Mouse (Mus musculus) kidney, postnatal 0 days (tissue): ENCODE measurements around the gene Ccdc144b. TPM values are rescaled to one million over a fixed set of nuclear protein-coding genes. Genes with fewer than 3 reads are reported as not detected.

ENCODE experiments used
- ATAC-seq: fragments of 200-750 bp; cut with Nextera tagmentation; replicated peaks from 2 replicates; pipeline ENCODE4 v1.8.0; 2017; ENCODE audit warnings: low read depth, moderate number of reproducible peaks, moderate TSS enrichment, moderate library complexity; ENCODE audit not compliant: low FRiP score
- DNase-seq: peaks from one replicate; pipeline ENCODE4 v3.0.0-alpha.2; 2016; ENCODE audit warnings: low spot score
- H3K27ac ChIP-seq: fragments of 300-500 bp; sonication (generic); 2 replicates; pipeline ENCODE4 v1.5.1; 2014; ENCODE audit warnings: mild to moderate bottlenecking
- H3K27me3 ChIP-seq: fragments of 300-500 bp; sonication (generic); 2 replicates; pipeline ENCODE4 v1.6.1; 2014; ENCODE audit warnings: low read length, mixed read lengths; ENCODE audit not compliant: insufficient read depth
- H3K36me3 ChIP-seq: fragments of 300-500 bp; sonication (generic); 2 replicates; pipeline ENCODE4 v1.6.1; 2014; ENCODE audit warnings: low read length, mixed read lengths; ENCODE audit not compliant: insufficient read depth
- H3K4me1 ChIP-seq: fragments of 300-500 bp; sonication (generic); replicated peaks from 2 replicates; pipeline ENCODE4 v1.6.1; 2014; ENCODE audit warnings: antibody characterized with exemption, low read length, mixed read lengths; ENCODE audit not compliant: insufficient read depth
- H3K4me2 ChIP-seq: fragments of 300-500 bp; sonication (generic); 2 replicates; pipeline ENCODE4 v1.6.1; 2014; ENCODE audit warnings: mild to moderate bottlenecking, low read length, moderate library complexity, mixed read lengths
- H3K4me3 ChIP-seq: fragments of 300-500 bp; sonication (generic); replicated peaks from 2 replicates; pipeline ENCODE4 v1.5.1; 2014; ENCODE audit warnings: low read depth, low read length
- H3K9ac ChIP-seq: fragments of 300-500 bp; sonication (generic); 2 replicates; pipeline ENCODE4 v1.6.1; 2014; ENCODE audit warnings: low read depth, low read length
- H3K9me3 ChIP-seq: fragments of 300-500 bp; sonication (generic); replicated peaks from 2 replicates; pipeline ENCODE4 v1.6.1; 2016; ENCODE audit warnings: low read length, inconsistent platforms, mixed read lengths
- CTCF ChIP-seq: IDR thresholded peaks from 2 replicates; pipeline ENCODE4 v1.5.1; 2016; ENCODE audit warnings: antibody characterized with exemption, low read depth, mild to moderate bottlenecking, moderate library complexity
- WGBS: fragments of 180-500 bp; shearing (Covaris S2); extraction: QIAGEN DNeasy Blood & Tissue Kit; methylation state at CpG from one replicate; pipeline ENCODE4 v1.1.7; 2014; 5-methylcytosine and 5-hydroxymethylcytosine counted together
- polyA plus RNA-seq: library from polyadenylated mRNA; unstranded; fragments of >200 nt; fragmentation: Nextera tagmentation; extraction: Ambion mirVana; gene quantifications from 2 replicates; pipeline ENCODE4 v1.2.1, GENCODE M21; 2015

Gene Ccdc144b
- polyA plus RNA-seq, 1 experiment from 2014 or later = not detected

DNA sequence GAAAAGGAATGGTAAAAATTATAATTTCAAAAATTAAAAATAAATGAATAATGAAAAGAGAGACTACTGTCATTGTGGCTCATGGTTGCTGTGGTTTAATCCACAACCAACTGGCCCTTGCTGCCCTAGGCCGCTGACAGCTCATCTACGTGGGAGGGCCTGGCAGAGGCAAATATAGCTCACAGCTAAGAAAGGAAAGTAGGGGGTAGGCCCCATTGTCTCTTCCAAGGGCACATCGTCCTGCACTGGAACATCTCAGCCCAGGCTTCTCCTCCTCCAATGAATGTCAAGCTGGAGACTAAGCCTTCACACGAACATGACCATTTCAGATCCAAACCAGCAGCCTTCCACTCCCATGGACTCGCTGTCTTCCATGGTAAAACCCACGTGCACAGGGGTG, 67.1 kb downstream of the Ccdc144b start:
- no peak overlapping the region for H3K4me3 ChIP-seq
- ATAC-seq (no peak), DNase-seq (no peak)
- H3K27ac ChIP-seq = no peak overlapping the region
- H3K9ac ChIP-seq = no peak overlapping the region
- H3K4me2 ChIP-seq = no peak overlapping the region
- no peaks in the 10 kb centered on the region for H3K27me3 ChIP-seq
- WGBS = 90% methylated on average over 6 of the region's 6 CpGs
- TF ChIP-seq CTCF = no peak
- H3K9me3 ChIP-seq = no peaks in the 10 kb centered on the region
- peaks cover 27% of the 10 kb centered on the region for H3K36me3 ChIP-seq
- H3K4me1 ChIP-seq = no peaks in the 10 kb centered on the region

DNA sequence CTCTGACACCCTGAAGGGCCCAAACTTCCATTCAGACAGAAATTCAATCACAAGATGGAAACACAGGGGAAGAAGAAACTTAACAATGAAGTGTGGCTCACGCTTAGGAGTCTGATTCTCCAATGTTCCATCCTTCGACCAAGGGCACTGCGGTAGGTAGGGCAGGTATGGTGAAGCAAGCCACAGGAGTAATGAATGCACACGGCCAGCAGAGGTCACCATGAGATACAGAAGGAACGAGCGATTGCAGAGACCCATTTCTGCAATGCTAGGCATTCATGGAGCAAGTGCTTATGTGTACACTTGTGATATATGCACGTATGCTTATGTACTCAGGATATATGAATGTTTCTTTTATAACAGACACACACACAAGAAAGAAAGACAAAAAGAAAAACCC, 79.8 kb downstream of the Ccdc144b start:
- ATAC-seq (no peak), DNase-seq (peak; percentile 61)
- 75% methylated on average over 7 of the region's 7 CpGs for WGBS
- Histone ChIP-seq H3K27ac (no peak overlapping the region), H3K4me1 (no peaks in the 10 kb centered on the region), H3K36me3 (peaks cover 11% of the 10 kb centered on the region), H3K27me3 (no peaks in the 10 kb centered on the region), H3K4me2 (no peak overlapping the region), H3K4me3 (no peak overlapping the region), H3K9ac (no peak overlapping the region), H3K9me3 (no peaks in the 10 kb centered on the region)
- TF ChIP-seq CTCF = peak; percentile 77

GRCm38 (mm10) chr3:35972985-35973384, 80.4 kb downstream of the Ccdc144b start:
- peak; percentile 75 for TF ChIP-seq CTCF
- H3K36me3 ChIP-seq = peaks cover 11% of the 10 kb centered on the region
- 0 out of 2 replicates have a peak, but pooled peaks have one; percentile 46 for ATAC-seq
- H3K9ac ChIP-seq = no peak overlapping the region
- H3K4me3 ChIP-seq = no peak overlapping the region
- no peaks in the 10 kb centered on the region for H3K4me1 ChIP-seq
- DNase-seq = peak; percentile 55
- H3K27ac ChIP-seq = no peak overlapping the region
- H3K4me2 ChIP-seq = no peak overlapping the region
- H3K9me3 ChIP-seq = no peaks in the 10 kb centered on the region
- no peaks in the 10 kb centered on the region for H3K27me3 ChIP-seq
- 77% methylated on average over 4 of the region's 4 CpGs for WGBS

- Histone ChIP-seq H3K9me3 (no peaks in the 10 kb centered on the region), H3K9ac (no peak overlapping the region), H3K27ac (no peak overlapping the region), H3K36me3 (peaks cover 19% of the 10 kb centered on the region), H3K4me2 (no peak overlapping the region), H3K27me3 (no peaks in the 10 kb centered on the region), H3K4me1 (no peaks in the 10 kb centered on the region), H3K4me3 (no peak overlapping the region)
- TF ChIP-seq CTCF = no peak
- ATAC-seq (no peak), DNase-seq (no peak)
- 95% methylated on average over 12 of the region's 12 CpGs for WGBS
These were observed 82.2 kb downstream of the Ccdc144b start for GRCm38 (mm10) chr3:35971149-35971548.

- Histone ChIP-seq H3K9ac (no peak overlapping the region), H3K4me2 (no peak overlapping the region), H3K27ac (no peak overlapping the region), H3K36me3 (peaks cover 18% of the 10 kb centered on the region; the same call in 1 of the 2 replicates), H3K9me3 (no peaks in the 10 kb centered on the region), H3K27me3 (no peaks in the 10 kb centered on the region), H3K4me1 (no peaks in the 10 kb centered on the region), H3K4me3 (no peak overlapping the region)
- DNase-seq (no peak), ATAC-seq (no peak)
- 84% methylated on average over 4 of the region's 4 CpGs for WGBS
- no peak for TF ChIP-seq CTCF
These were observed 82.9 kb downstream of the Ccdc144b start for GRCm38 (mm10) chr3:35970441-35970840.

DNA sequence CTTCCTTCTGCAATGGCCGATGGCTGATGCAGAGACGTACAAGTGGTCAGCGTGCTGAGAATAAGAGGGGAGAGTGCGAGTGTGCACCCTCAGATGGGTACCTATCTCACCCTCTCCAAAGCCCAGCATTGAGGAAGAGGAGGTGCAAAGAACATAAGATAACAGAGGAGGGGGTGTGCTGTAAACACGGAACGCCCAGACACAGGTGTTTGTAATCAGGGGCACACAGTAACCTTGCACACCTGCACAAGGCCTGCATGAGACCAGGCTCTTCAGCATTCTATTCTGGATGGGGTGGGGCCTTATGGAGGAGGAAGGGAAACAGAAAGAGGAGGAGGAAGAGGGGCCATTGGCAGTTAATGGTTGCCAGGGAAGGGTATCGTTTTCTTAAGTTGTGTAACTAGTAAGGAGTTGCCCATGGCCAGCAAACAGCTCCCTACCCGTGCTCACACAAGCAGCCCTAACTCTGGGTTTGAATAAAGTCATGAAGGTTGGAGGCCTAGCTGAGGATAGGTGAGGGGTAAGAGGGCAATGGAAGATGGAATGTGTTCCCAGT, 85.9 kb downstream of the Ccdc144b start:
- no peaks in the 10 kb centered on the region for H3K27me3 ChIP-seq
- WGBS = 91% methylated on average over 8 of the region's 8 CpGs
- DNase-seq (no peak), ATAC-seq (no peak)
- no peak overlapping the region for H3K9ac ChIP-seq
- peaks cover 22% of the 10 kb centered on the region for H3K36me3 ChIP-seq
- no peaks in the 10 kb centered on the region for H3K9me3 ChIP-seq
- H3K4me1 ChIP-seq = no peaks in the 10 kb centered on the region
- no peak overlapping the region for H3K27ac ChIP-seq
- H3K4me2 ChIP-seq = no peak overlapping the region
- TF ChIP-seq CTCF = no peak
- no peak overlapping the region for H3K4me3 ChIP-seq

DNA sequence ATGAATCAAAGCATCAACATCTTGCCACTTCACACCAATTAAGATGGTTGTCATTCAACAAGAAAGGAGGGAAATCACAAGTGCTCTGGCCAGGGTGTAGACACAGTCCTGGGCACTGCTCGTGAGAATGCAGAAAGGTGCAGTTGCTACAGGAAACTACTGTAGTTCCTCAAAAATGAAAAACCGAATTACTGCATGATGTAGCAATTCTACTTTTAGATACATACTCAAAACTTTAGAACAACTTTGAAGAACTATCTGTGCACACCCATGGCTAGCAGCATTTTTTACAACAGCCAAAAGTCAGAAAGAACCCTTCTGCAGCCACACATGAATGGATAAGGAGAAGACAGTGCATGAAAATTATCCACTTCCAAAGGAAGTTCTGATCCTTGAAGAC, 86.9 kb downstream of the Ccdc144b start:
- ATAC-seq (no peak), DNase-seq (no peak)
- no peak overlapping the region for H3K4me3 ChIP-seq
- H3K4me1 ChIP-seq = no peaks in the 10 kb centered on the region
- H3K9ac ChIP-seq = no peak overlapping the region
- H3K9me3 ChIP-seq = no peaks in the 10 kb centered on the region
- no peak for TF ChIP-seq CTCF
- no peak overlapping the region for H3K27ac ChIP-seq
- 88% methylated on average over 2 of the region's 2 CpGs for WGBS
- H3K4me2 ChIP-seq = no peak overlapping the region
- peaks cover 25% of the 10 kb centered on the region for H3K36me3 ChIP-seq
- H3K27me3 ChIP-seq = no peaks in the 10 kb centered on the region
